Mouse (Mus musculus) E14TG2a.4 (cell line): ENCODE measurements at regions not wholly inside any gene's neighbourhood (a gene's known extent, or its start where the extent isn't known, plus 50 kb on each side); places are given as distances from the start of the nearest gene placed in this dataset.

Experiments
- CTCF ChIP-seq: conservative IDR thresholded peaks from 2 replicates; pipeline ENCODE4 v1.5.1; 2014; ENCODE audit warnings: low read length
- POU5F1 ChIP-seq: IDR thresholded peaks from 2 replicates; pipeline ENCODE4 v1.6.1; 2014; ENCODE audit warnings: low read length, borderline replicate concordance

GRCm38 (mm10) chr3:120015376-120015775 lies 231.1 kb upstream of the Ptbp2 start:
- TF ChIP-seq CTCF (no peak), POU5F1 (no peak)
